Mouse (Mus musculus): ENCODE data around the gene Prkrip1. TPM values are rescaled to one million over a fixed set of nuclear protein-coding genes. Genes with fewer than 3 reads are reported as not detected.
"Not testable (repeated sequence)": the region's sequence is repeated elsewhere in the genome, so short reads cannot be mapped to it uniquely, and the experiment has no call there.

Gene Prkrip1
- polyA plus RNA-seq, 2 experiments from 2014 or later: 45.0 to 50.4 TPM

DNA sequence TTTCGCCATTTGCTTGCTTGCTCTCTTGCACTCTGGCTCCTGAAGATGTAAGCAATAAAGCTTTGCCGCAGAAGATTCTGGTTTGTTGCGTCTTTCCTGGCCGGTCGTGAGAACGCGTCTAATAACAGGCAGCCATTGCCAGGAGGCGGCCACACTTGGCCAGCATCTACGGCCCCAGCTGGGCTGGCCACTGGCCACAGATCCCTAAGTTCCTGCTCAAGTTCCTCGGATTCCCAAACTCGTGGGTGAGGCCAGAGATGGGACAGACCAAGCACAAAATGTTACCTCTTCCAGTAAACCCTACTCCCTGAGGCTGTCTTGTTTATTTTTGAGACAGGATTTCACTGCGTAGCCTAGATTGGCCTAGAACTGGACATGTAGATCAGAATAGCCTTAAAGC lies 38.7 kb downstream of the Prkrip1 start:
- ATAC-seq: not testable (repeated sequence)

DNA sequence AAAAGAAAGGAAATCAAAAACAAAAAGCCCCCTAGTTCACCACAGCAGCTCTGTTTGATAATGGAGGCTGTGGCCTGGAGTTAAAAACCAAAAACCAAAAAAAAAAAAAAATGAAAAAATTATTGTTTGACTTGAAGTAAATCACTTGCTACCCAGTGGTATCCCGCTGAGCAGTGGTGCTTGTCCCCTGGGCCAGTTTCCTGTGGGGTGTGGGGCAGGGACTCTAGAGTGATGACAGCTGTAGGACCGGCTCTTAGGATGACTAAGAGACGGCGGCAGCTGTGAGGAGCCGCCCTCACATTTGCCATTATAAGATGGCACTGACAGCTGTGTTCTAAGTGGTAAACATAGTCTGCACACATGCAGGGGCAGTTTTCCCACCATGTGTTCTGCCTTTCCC lies 43.4 kb downstream of the Prkrip1 start:
- no peak for ATAC-seq

DNA sequence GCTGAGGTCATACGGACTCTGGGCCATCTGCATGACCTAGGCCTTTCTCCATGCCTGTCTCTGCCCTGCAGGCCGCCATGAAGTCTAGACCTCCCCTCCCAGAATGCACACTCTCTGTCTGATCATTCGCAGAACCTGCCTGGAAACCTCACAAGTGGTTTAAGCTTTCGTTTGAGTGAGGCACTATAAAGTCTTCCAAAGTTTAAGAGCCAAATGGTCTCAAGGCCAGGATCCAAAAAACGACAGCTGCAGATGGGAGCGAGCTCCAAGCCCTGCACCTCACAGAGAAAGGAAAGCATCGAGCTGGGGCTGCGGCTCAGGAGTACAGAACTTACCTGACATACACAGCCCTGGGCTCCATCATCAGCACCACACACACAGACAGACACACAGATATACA lies 46.4 kb downstream of the Prkrip1 start:
- ATAC-seq: no peak

DNA sequence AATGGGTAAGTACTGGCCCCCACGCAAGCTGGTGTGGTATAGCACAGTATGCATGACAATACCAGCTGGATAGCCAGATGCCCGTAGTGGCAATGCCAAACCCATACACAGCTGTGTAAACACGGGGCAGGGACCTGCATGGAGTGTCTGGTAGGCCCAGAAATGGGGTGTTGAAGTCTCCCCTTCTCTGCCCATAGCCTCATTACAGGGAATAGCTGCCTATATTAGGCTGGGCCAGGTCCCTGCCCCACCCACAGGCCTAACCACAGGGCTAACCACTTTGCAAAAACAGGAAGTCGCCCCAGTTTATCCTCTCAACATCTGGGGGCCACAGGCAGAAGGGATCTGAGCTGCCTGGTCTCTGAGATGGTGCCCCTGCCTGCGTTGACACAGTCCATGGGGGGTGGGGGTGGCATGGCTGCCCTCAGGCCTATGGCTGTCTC lies 49.6 kb downstream of the Prkrip1 start:
- peak; percentile 72 for ATAC-seq

DNA sequence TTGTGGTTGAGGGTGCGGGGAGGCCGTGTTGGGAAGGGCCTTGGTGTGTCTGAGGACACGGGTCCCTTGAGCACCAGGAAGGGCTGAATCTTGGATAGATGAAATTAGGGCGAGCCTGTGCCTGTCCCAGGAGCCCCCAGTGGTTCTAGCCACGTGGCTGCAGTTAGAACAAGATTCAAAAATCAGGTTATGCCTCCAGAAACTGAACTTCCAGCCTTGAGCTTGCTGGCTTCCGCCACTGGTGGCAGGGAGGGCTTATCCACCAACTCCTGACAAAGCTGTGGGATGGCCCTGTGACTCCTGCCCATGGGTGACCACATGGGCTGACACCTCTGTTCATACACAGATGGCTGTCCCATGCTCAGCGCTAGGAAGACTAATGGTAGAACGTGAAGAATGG lies 51.1 kb downstream of the Prkrip1 start:
- no peak for ATAC-seq

DNA sequence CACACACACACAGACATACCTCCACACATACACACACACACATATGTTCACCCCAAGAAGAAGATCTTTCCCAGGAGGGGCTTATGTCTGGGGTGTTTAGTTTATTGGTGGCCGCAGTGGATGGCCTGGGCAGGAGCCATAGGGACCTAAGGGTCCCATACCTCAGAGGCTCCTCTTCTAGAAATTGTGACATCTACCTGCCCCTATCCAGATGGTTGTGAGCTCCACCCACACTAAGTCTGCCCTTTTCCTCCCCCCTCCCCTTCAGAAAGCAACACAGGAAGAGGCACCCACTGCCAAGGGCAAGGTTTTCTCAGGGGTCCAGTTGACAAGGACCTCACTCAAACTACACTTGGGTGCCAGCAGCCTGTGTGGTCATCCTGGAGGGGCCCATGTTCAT lies 51.8 kb downstream of the Prkrip1 start:
- peak; percentile 67 for ATAC-seq

DNA sequence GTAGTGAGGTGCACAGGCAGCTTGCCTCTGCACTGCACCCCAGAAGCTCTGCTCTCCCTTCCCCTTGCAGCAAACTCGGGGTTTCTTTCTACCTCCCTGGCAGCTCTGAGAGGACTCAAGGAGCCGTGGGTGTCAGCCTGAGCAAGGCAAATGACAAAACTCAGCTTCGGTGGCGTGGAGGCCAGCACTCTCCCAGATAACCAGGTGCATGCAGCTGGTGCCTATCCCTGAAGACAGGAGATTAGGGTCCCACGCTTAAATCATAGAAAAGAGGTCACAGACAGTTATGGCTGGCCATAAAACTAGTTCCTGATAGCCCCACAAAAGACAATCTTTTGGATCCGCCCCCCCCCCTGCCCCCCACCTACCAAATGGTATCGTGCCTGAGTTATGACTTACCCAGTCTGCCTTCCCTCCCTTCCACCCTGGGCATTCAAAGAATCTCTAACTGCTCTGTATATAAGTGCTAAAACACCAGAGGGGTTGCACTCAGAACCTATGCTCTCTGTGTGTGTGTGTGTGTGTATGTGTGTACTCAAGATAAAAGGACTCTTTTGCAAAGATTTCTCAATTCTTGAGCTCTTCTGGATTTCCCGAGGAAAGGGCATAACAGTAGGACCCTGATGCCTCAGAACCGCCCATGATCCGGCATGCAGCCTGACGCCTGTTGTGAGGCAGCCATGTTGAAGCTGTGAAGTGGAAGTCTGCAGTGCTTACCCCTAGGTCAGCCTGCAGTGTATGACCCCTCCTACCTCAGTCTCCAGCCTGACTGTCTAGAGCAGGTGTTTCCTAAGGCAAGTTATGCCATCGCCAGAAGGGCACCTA lies 53.9 kb downstream of the Prkrip1 start:
- ATAC-seq: no peak

DNA sequence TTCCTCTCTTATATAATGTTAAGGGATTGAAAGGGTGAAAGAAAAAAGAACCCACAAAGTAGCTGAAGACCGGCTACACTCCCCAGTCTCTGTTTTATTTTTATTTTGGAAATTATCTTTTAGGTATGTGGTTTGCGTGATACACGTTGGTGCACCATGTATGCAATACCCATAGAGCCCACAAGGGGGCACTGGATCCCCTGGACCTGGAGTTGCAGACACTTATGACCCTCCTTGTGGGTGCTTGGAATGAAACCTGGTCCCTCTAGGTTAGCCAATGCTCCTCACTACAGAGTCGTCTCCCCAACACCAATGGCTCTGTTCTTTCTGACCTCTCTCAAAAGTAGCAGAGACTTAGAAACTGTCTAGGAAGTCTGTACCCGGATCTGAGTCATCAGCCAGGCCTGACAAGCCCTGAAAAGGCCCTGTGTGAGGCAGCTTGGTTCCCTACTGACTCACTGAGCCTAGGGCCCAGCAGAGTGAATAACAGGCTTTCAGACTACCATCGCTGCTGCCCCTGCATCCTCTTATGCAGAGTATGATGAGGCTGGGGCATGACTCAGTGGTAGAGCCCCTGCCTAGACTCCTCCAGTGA lies 55.5 kb downstream of the Prkrip1 start:
- no peak for ATAC-seq

DNA sequence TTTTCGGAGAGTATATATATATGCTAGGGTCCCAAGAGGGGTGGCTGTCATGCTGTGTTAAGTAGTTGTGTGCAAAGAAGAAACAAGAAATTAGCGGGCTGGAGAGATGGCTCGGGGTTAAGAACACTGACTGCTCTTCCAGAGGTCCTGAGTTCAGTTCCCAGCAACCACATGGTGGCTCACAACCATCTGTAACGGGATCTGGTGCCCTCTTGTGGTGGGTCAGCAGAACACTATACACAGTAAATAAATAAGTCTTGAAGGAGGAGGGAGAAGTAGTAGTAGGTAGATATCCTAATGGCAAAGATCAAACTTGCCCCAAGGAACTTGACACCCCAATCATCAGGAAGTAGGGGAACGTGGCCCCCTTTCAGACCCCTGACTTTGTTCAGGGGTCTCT lies 56.0 kb downstream of the Prkrip1 start:
- ATAC-seq: no peak

DNA sequence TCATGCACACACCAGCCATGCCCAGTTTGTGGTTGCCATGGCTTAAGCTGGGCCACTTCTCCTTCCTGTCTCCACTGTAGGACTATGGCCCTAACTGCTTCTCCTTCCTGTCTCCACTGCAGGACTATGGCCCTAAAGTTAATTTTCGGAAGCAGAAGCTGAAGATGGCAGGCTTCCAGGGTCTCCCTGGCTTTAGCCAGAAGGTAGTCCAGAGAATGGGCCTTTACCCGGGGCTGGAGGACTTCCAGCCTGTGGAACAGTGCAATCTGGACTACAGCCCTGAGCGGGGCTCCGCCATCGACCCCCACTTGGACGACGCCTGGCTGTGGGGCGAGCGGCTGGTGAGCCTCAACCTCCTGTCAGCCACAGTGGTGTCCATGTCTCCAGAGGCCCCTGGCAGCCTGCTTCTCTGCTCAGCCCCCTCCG lies 58.7 kb downstream of the Prkrip1 start:
- ATAC-seq: no peak

DNA sequence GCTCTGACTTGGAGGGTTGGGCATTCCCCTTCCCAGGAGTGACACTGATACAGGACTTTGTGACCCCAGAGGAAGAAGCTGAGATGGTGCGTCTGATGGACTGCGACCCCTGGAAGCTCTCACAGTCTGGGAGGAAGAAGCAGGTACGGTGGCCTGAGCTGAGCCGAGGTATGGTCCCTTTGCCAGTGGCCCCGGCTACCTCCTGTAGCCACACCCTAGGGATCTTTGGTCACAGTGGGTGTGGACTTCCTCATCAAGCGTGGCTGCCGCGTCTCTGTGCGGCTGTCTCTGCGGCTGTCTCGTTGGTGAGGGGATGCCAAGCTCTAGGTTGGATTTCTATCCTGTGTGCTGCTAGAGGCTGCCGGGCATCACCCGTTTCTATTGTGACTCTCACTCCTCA lies 59.4 kb downstream of the Prkrip1 start:
- no peak for ATAC-seq

DNA sequence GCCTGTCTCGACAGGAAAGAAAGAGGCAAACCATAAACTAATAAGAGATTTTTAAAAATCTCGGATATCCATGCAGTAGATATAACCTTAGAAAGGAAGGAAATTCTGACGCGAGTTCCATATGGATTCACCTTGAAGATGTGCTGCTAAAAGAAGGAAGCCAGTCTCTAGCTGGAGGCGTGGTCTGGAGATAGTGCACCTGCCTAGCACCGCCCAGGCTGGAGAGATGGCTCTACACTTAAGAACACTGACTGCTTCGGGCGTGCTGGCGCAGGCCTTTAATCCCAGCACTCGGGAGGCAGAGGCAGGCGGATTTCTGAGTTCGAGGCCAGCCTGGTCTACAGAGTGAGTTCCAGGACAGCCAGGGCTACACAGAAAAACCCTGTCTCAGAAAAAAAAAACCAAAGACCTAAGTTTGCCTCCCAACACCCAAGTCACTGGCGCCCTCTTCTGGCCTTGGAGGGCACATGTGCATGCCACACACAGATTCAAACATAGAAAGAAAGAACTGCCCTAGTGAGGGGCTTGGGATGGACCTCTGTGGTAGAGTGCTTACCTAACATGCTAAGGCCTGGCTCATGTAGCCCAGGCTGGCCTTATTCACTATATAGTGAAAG lies 61.0 kb downstream of the Prkrip1 start:
- ATAC-seq: no peak

DNA sequence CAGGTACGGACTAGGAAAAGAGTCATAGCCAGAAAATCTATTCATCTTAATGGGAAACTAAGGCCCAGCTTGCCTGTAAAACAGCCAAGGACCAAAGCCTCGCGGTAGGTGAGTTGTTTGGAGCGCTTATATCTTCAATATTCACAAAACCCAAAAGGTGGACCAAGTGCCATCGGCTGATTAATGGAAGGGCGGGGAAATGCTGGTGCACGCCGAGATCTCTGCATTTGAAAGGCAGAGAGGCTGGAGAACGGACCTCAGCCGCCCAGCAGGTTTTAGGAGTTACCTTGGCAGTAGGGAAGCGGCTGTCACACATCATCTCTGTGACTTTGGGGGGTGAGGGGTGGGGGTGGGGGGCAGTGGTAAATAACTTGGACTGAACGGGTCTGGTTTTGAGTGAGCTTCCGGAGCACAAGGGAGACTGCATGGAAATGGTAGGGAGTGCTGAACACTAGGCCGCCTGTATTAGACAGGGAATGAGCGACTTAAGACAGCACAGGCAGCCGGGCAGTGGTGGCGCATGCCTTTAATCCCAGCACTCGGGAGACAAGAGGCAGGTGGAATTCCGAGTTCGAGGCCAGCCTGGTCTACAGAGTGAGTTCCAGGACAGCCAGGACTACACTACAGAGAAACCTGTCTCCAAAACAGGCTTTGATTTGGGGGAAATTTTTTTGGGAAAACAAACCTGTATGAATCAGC lies 62.3 kb downstream of the Prkrip1 start:
- ATAC-seq: no peak

DNA sequence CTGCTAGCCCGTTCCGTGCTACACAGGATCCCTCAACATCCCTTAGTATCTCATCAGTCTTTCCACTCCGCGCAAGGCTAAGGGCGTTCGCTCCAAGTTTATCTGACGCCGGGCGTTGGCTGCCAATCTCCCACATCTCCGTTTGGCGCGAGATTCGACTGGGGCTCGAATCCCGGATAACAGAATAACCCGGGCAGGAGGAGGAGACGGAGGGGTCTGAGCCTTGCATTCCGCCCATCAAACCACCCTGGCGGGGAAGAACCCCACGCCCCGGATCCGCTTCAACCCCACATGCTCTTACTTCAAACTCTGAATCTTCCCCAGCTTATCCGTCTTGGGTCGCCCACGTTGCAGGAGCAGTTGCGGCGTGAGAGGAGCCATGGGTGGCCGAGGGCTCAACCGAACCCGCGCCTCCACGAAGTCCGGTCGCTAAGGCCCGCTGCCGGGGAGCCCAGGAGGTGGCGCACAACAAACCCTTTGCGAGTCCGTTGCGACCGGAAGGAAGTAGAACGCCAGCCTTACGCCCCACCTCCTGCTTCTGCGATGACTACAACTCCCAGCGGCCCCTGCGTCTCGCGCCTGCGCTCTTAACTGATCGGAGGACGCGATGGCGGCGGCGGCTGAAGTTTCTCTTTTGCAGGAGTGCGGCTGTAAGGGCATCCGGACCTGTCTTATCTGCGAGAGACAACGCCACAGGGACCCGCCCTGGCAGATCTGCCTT lies 63.0 kb downstream of the Prkrip1 start, which contains the start of the genes Lrwd1 and Alkbh4:
TSS of gene Lrwd1 (minus strand) at position 504 of the 721 bp plus-strand sequence.
TSS of gene Alkbh4 (plus strand) at position 576 of the 721 bp plus-strand sequence.
- peak; percentile 93 for ATAC-seq

Other genes starting within 250 kb of the Prkrip1 start
- gene Ssc4d, start 224.4 kb downstream of the Prkrip1 start, polyA plus RNA-seq (2017; shearing (Covaris generic)): 1 to 10 TPM; 1.7 to 2.4 TPM
- gene Zp3, start 218.9 kb downstream of the Prkrip1 start, polyA plus RNA-seq (2017; shearing (Covaris generic)): not detected
- gene Dtx2, start 204.2 kb downstream of the Prkrip1 start, polyA plus RNA-seq (2017; shearing (Covaris generic)): 10 to 100 TPM; 10.6 to 13.8 TPM
- not detected for gene Upk3b, start 160.5 kb downstream of the Prkrip1 start, polyA plus RNA-seq (2017; shearing (Covaris generic))
- gene Upk3bl, start 144.5 kb downstream of the Prkrip1 start, polyA plus RNA-seq (2017; shearing (Covaris generic)): not detected
- gene Rasa4, start 115.0 kb downstream of the Prkrip1 start, polyA plus RNA-seq (2017; shearing (Covaris generic)): 1 to 10 TPM; 1.8 to 2.2 TPM
- 100 to 1,000 TPM; 124 to 138 TPM for gene Polr2j, start 82.3 kb downstream of the Prkrip1 start, polyA plus RNA-seq (2017; shearing (Covaris generic))
- gene Lrwd1, start 62.9 kb downstream of the Prkrip1 start, polyA plus RNA-seq (2017; shearing (Covaris generic)): 10 to 100 TPM; 31.7 to 35.3 TPM
- gene Alkbh4, start 62.8 kb downstream of the Prkrip1 start, polyA plus RNA-seq (2017; shearing (Covaris generic)): 10 to 100 TPM; 49.3 to 56.2 TPM
- gene Orai2, start 28.2 kb downstream of the Prkrip1 start, polyA plus RNA-seq (2017; shearing (Covaris generic)): 10 to 100 TPM; 62.2 to 74.1 TPM
- under 1 TPM in 1 of 2 experiments, not detected in 1; 0.45 TPM for gene Sh2b2, start 47.6 kb upstream of the Prkrip1 start, polyA plus RNA-seq (2017; shearing (Covaris generic))